Mouse (Mus musculus) hindbrain, embryonic 12.5 days (tissue): ENCODE data around the gene Trp53bp2. TPM values are rescaled to one million over a fixed set of nuclear protein-coding genes. Genes with fewer than 3 reads are reported as not detected.

ENCODE experiments used
- ATAC-seq: fragments of 200-750 bp; cut with Nextera tagmentation; 2 replicates; pipeline ENCODE4 v1.8.0; 2017; ENCODE audit warnings: moderate TSS enrichment; ENCODE audit not compliant: low FRiP score
- H3K27ac ChIP-seq: fragments of 300-500 bp; sonication (generic); 2 replicates; pipeline ENCODE4 v1.5.1; 2016; ENCODE audit warnings: mild to moderate bottlenecking
- H3K27me3 ChIP-seq: fragments of 300-500 bp; sonication (generic); 2 replicates; pipeline ENCODE4 v1.6.1; 2016; ENCODE audit warnings: mild to moderate bottlenecking
- H3K36me3 ChIP-seq: fragments of 300-500 bp; sonication (generic); 2 replicates; pipeline ENCODE4 v1.6.1; 2016; ENCODE audit warnings: mild to moderate bottlenecking
- H3K4me1 ChIP-seq: fragments of 300-500 bp; sonication (generic); 2 replicates; pipeline ENCODE4 v1.6.1; 2016
- H3K4me2 ChIP-seq: fragments of 300-500 bp; sonication (generic); replicated peaks from 2 replicates; pipeline ENCODE4 v1.6.1; 2016; ENCODE audit warnings: mild to moderate bottlenecking
- H3K4me3 ChIP-seq: fragments of 300-500 bp; sonication (generic); 2 replicates; pipeline ENCODE4 v1.5.1; 2016; ENCODE audit warnings: mild to moderate bottlenecking
- H3K9ac ChIP-seq: fragments of 300-500 bp; sonication (generic); 2 replicates; pipeline ENCODE4 v1.6.1; 2016; ENCODE audit warnings: mild to moderate bottlenecking, moderate library complexity
- H3K9me3 ChIP-seq: fragments of 300-500 bp; sonication (generic); replicated peaks from 2 replicates; pipeline ENCODE4 v1.6.1; 2016; ENCODE audit warnings: mild to moderate bottlenecking
- WGBS: fragments of 180-500 bp; shearing (Covaris S2); methylation state at CpG from one replicate; pipeline ENCODE4 v1.1.7; 2016; 5-methylcytosine and 5-hydroxymethylcytosine counted together
- polyA plus RNA-seq: library from polyadenylated mRNA; unstranded; fragments of >200 nt; fragmentation: Nextera tagmentation; extraction: Ambion mirVana; gene quantifications from 2 replicates; pipeline ENCODE4 v1.2.1, GENCODE M21; 2016

Gene Trp53bp2
- 31.9 and 32.7 TPM in 2 replicates for polyA plus RNA-seq

GRCm38 (mm10) chr1:182408684-182409327, at the start of gene Trp53bp2:
Gene Trp53bp2, plus strand, starts transcription at chr1:182409172.
- H3K4me1 ChIP-seq = peaks cover 24% of the 10 kb centered on the region
- peak within 1 kb of the TSS; percentile 93 for H3K9ac ChIP-seq
- H3K27ac ChIP-seq = peak within 1 kb of the TSS; percentile 96
- no peaks in the 10 kb centered on the region for H3K9me3 ChIP-seq
- peak within 1 kb of the TSS; percentile 91 for H3K4me3 ChIP-seq
- peak within 1 kb of the TSS; percentile 62 for H3K4me2 ChIP-seq
- no peaks in the 10 kb centered on the region for H3K36me3 ChIP-seq
- WGBS = under 1% methylated on average over 69 of the region's 71 CpGs
- peak; percentile 94 for ATAC-seq
- H3K27me3 ChIP-seq = no peaks in the 10 kb centered on the region

DNA sequence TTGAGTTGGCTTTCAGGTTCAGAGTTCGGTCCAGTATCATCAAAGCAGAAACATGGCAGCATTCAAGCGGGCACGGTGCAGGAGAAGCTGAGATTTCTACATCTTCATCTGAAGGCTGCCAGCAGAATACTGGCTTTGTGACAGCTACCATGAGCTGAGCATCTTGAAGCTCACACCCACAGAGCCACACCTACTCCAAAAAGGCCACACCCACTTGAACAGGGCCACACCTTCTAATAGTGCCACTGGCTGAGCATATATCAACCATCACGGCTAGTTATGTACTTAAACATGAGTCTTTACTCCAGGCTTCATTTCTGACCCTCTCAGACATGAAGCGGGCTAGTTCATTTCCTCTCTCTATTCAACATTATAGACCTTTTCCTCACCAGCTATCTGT, 46.3 kb upstream of the Trp53bp2 start:
- Histone ChIP-seq H3K27ac (no peak overlapping the region), H3K9me3 (no peaks in the 10 kb centered on the region), H3K9ac (no peak overlapping the region), H3K4me3 (no peak overlapping the region), H3K27me3 (no peaks in the 10 kb centered on the region), H3K36me3 (no peaks in the 10 kb centered on the region), H3K4me2 (no peak overlapping the region), H3K4me1 (0 out of 2 replicates have a peak, but pooled peaks cover 3% of the 10 kb centered on the region)
- WGBS = 89% methylated on average over 5 of the region's 5 CpGs
- ATAC-seq = no peak

DNA sequence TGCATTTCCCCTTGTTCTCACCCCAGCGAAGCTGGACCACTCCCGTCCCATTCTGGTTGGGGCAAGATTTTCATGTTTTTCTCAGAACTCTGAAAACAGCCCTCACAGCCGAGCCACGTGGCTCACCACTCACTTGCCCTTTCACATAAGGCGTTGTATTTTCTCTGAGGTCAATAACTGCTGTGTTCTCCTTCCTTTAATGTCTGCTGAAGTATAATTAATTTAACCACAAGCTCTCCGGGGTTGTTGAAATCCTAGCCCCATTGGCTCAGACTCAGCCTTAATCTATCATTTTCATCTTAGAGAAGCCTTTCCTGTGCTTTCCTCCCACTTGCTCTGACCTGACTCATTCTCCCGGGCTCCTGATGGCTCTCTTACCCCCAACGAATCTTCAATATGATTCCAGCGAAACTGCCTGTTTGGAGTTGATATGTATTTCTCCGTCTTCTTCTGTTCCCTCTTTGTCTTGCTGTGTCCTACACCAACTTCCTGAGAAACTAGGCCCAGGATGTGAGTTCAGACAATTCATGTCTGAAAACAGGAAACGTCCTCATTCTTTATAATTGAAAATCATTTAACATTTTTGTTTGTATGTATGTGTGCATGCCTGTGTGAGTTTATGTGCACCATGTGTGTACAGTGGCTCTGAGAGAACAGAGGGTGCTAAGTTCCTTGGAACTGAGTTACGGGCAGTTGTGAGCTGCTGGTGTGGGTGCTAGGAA, 45.1 kb upstream of the Trp53bp2 start:
- no peak overlapping the region for H3K4me3 ChIP-seq
- no peaks in the 10 kb centered on the region for H3K36me3 ChIP-seq
- 0 out of 2 replicates have a peak, but pooled peaks cover 3% of the 10 kb centered on the region for H3K4me1 ChIP-seq
- 56% methylated on average over 12 of the region's 12 CpGs for WGBS
- no peak overlapping the region for H3K9ac ChIP-seq
- no peaks in the 10 kb centered on the region for H3K27me3 ChIP-seq
- H3K27ac ChIP-seq = no peak overlapping the region
- no peaks in the 10 kb centered on the region for H3K9me3 ChIP-seq
- H3K4me2 ChIP-seq = no peak overlapping the region
- no peak for ATAC-seq

- Histone ChIP-seq H3K9ac (no peak overlapping the region), H3K4me2 (no peak overlapping the region), H3K9me3 (no peaks in the 10 kb centered on the region), H3K4me1 (0 out of 2 replicates have a peak, but pooled peaks cover 3% of the 10 kb centered on the region), H3K4me3 (no peak overlapping the region), H3K27ac (no peak overlapping the region), H3K27me3 (no peaks in the 10 kb centered on the region), H3K36me3 (no peaks in the 10 kb centered on the region)
- 87% methylated on average over 7 of the region's 7 CpGs for WGBS
- ATAC-seq = no peak
These were observed 40.7 kb upstream of the Trp53bp2 start for GRCm38 (mm10) chr1:182368309-182368708.

- no peak for ATAC-seq
- H3K36me3 ChIP-seq = no peaks in the 10 kb centered on the region
- WGBS = 68% methylated on average over 8 of the region's 8 CpGs
- H3K4me2 ChIP-seq = no peak overlapping the region
- H3K27me3 ChIP-seq = 0 out of 2 replicates have a peak, but pooled peaks cover 2% of the 10 kb centered on the region
- no peak overlapping the region for H3K4me3 ChIP-seq
- H3K9me3 ChIP-seq = no peaks in the 10 kb centered on the region
- H3K4me1 ChIP-seq = 0 out of 2 replicates have a peak, but pooled peaks cover under 1% of the 10 kb centered on the region
- no peak overlapping the region for H3K27ac ChIP-seq
- H3K9ac ChIP-seq = no peak overlapping the region
These were observed 40.2 kb upstream of the Trp53bp2 start for GRCm38 (mm10) chr1:182368782-182369181.

- Histone ChIP-seq H3K9ac (no peak overlapping the region), H3K9me3 (no peaks in the 10 kb centered on the region), H3K4me2 (no peak overlapping the region), H3K4me3 (no peak overlapping the region), H3K36me3 (no peaks in the 10 kb centered on the region), H3K27me3 (0 out of 2 replicates have a peak, but pooled peaks cover 3% of the 10 kb centered on the region), H3K27ac (no peak overlapping the region), H3K4me1 (no peaks in the 10 kb centered on the region)
- no peak for ATAC-seq
- WGBS = 77% methylated on average over 4 of the region's 4 CpGs
These were observed 39.5 kb upstream of the Trp53bp2 start for GRCm38 (mm10) chr1:182369435-182369834.

DNA sequence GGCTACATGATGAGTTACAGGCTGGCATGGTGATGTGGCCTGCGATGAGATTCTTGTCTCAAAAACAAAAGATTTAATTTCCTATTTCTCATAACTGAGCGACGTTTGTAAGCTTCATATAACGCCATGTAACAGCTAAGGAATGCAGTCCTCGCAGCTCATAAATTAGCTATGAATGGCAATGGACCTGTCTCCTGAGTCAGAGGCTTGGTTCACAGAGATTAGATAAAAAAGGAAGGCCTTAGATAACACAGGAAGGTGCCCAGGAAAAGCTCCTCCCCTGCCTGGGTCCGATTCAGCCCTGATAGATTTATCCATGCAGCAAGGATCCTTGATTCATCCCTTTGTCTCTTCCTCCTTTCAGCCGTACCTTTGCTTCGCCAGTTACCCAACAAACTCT, 37.1 kb upstream of the Trp53bp2 start:
- Histone ChIP-seq H3K4me2 (no peak overlapping the region), H3K27ac (no peak overlapping the region), H3K36me3 (no peaks in the 10 kb centered on the region), H3K4me3 (no peak overlapping the region), H3K27me3 (0 out of 2 replicates have a peak, but pooled peaks cover 3% of the 10 kb centered on the region), H3K9me3 (no peaks in the 10 kb centered on the region), H3K9ac (no peak overlapping the region), H3K4me1 (no peaks in the 10 kb centered on the region)
- WGBS = 86% methylated on average over 8 of the region's 8 CpGs
- no peak for ATAC-seq

DNA sequence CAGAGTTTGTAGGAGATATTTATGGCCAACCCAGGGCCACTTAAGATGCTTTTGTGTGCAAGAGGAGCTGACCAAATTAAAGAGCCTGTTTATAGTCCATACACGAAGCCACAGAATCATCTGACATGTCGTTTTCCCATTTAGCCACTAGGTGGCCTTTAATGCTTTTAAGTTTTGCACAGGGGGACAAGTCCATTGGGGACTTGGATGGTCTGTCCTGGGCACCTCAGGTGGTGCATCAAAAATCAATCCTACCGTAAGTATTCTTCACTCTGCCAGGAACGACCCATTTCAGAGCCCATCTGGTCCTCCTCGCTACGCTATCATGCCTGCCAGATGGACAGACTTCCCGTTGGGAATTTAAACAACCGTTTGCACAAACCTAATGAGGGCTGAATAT, 32.8 kb upstream of the Trp53bp2 start:
- peak; percentile 83 for ATAC-seq
- Histone ChIP-seq H3K27ac (no peak overlapping the region), H3K27me3 (0 out of 2 replicates have a peak, but pooled peaks cover 3% of the 10 kb centered on the region), H3K9me3 (no peaks in the 10 kb centered on the region), H3K36me3 (no peaks in the 10 kb centered on the region), H3K9ac (no peak overlapping the region), H3K4me1 (no peaks in the 10 kb centered on the region), H3K4me3 (no peak overlapping the region), H3K4me2 (no peak overlapping the region)
- WGBS = 29% methylated on average over 8 of the region's 8 CpGs

DNA sequence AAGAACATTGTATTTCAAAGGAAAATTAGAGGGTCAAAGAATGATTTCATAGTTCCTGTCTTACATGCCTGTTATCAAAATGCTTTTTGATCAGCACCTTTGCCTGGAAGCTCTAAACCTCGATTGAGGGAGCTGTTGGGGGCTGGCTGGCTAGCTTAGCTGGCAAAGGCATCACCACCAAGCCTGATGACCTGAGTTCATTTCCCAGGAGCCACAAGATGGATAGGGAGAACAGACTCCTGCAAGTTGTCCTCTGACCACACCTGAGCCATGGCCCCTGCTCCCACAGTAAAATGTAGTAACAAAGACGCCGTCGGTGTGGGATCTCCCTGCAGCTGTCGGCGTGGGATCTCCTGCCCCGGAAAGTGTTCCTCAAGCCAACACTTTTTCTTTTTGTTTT, 32.1 kb upstream of the Trp53bp2 start:
- 0 out of 2 replicates have a peak, but pooled peaks cover 3% of the 10 kb centered on the region for H3K27me3 ChIP-seq
- no peaks in the 10 kb centered on the region for H3K36me3 ChIP-seq
- H3K9me3 ChIP-seq = no peaks in the 10 kb centered on the region
- H3K4me2 ChIP-seq = no peak overlapping the region
- no peaks in the 10 kb centered on the region for H3K4me1 ChIP-seq
- H3K4me3 ChIP-seq = no peak overlapping the region
- no peak for ATAC-seq
- peak overlapping the region; percentile 30; the same call in 1 of the 2 replicates for H3K27ac ChIP-seq
- no peak overlapping the region for H3K9ac ChIP-seq
- 86% methylated on average over 7 of the region's 7 CpGs for WGBS

DNA sequence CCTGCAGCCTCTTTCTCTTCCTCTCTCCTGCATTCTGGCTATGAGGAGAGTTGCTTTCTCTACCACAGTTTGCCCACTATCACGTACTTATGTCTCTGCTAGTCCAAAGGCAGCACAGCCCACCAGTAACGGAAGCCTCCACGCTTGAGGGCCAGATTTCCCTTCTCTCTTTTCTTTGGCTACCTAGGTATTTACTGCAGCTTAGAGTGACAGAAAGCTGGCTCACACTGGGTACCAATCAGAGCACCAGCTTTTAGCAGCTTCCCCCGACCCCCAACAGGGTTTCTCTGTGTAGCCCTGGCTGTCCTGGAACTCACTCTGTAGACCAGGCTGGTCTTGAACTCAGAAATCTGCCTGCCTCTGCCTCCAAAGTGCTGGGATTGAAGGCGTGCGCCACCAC, 31.5 kb upstream of the Trp53bp2 start:
- H3K4me2 ChIP-seq = no peak overlapping the region
- 84% methylated on average over 6 of the region's 6 CpGs for WGBS
- no peak overlapping the region for H3K27ac ChIP-seq
- no peak for ATAC-seq
- H3K4me3 ChIP-seq = no peak overlapping the region
- H3K27me3 ChIP-seq = 0 out of 2 replicates have a peak, but pooled peaks cover 3% of the 10 kb centered on the region
- no peaks in the 10 kb centered on the region for H3K4me1 ChIP-seq
- H3K9me3 ChIP-seq = no peaks in the 10 kb centered on the region
- no peaks in the 10 kb centered on the region for H3K36me3 ChIP-seq
- no peak overlapping the region for H3K9ac ChIP-seq

- Histone ChIP-seq H3K27ac (no peak overlapping the region), H3K9me3 (no peaks in the 10 kb centered on the region), H3K9ac (no peak overlapping the region), H3K4me1 (no peaks in the 10 kb centered on the region), H3K36me3 (no peaks in the 10 kb centered on the region), H3K27me3 (0 out of 2 replicates have a peak, but pooled peaks cover 3% of the 10 kb centered on the region), H3K4me3 (no peak overlapping the region), H3K4me2 (no peak overlapping the region)
- 84% methylated on average over 11 of the region's 11 CpGs for WGBS
- ATAC-seq = no peak
These were observed 30.7 kb upstream of the Trp53bp2 start for GRCm38 (mm10) chr1:182378205-182378835.

DNA sequence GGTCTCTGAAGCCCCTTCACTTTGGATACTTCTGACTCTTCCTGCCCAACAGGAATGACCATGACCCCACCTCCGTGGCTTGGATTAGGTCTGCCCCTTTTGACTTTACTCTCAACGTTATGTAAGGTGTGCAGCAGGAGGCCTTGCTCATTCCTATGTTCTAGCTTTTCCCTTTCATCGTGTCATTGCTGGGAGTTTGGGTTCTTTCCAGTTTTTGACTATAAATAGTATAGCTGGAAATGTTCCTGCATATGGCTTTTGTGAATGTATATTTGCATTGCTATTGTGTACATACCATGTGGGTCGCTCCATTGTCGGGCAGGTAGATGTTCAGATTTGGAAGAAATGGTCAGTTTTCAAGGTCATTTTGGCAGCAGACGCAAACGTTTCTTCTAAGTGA, 30.1 kb upstream of the Trp53bp2 start:
- Histone ChIP-seq H3K4me1 (no peaks in the 10 kb centered on the region), H3K9me3 (no peaks in the 10 kb centered on the region), H3K9ac (no peak overlapping the region), H3K4me2 (no peak overlapping the region), H3K36me3 (no peaks in the 10 kb centered on the region), H3K27ac (no peak overlapping the region), H3K27me3 (no peaks in the 10 kb centered on the region), H3K4me3 (no peak overlapping the region)
- WGBS = 83% methylated on average over 7 of the region's 7 CpGs
- ATAC-seq = no peak
